Mouse (Mus musculus): ENCODE data around the gene Cdh3.
A peak's percentile ranks its signal among the peaks of the same experiment; 100 is the strongest.

Cdh3 gene

DNA sequence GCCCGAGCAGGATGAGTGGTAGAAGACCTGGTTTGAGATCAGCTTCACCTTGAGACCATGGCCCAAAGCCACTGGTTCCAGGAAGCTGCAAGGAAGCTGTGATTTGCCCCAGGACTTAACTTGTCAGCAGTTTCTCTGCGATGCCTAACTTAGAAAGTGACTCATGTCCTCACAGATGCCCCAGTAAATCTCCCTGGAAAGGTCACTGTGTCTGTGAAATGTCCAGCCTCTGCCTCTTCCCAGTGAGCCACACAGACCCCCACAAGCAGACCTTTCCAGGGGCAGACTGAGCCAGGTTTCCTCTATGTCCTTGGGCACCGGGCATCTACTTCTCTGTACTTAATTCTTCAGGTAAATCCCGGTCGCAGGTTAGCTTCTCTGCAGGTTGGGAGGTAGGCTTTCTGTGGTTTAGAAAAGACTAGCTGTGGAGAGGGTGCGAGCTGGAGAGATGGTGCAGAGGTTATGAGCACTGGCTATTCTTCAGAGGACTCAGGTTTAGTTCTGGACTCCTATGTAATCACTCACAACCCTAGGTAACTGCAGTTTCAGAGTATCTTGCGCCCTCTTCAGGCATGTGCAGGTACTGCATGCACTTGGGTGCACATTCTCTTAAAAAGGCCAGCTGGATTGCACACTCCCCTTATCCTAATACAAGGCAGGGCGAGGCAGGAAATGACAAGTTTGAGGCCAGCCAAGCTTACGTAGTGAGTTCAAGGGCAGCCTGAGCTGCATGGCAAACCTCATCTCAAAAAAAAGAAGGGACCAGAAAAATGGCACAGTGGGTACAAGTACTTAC, 16.7 kb downstream of the Cdh3 start:
- peak in 1 of 2 experiments; percentile 38 for DNase-seq (ENCODE audit: low spot score in 2 of 2)

DNA sequence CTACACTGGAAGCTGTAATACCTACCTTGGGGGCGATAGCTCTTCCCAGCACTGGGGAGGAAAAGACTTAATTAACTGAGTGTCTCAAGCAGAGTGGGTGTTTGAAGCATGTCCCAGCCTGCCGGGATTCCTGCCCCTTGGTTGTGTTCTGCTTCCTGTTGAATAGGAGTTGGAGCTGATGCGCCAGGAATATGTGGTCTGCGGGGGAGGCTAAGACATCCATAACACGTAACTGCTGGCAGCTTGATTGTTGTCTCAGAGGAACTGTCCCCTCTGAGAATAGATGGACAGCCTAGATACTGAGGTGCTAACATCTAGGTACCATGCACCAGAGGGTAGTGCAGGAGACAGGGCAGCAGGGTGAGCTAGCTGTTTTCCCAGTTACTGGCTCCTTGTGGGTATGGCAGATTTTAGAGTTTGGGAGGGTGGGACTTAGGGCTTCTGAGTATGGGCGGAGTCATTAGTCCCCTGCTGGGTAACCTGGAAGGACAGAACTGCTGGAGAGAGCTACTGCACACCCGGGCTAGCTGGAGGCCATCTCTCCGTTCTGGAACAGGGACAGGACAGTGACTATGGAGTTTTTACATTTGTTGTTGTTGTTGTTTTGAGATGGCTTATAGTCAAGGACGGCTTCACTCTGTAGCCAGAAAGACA, 18.0 kb downstream of the Cdh3 start:
- DNase-seq (ENCODE audit: low spot score in 2 of 2), result no peak

DNA sequence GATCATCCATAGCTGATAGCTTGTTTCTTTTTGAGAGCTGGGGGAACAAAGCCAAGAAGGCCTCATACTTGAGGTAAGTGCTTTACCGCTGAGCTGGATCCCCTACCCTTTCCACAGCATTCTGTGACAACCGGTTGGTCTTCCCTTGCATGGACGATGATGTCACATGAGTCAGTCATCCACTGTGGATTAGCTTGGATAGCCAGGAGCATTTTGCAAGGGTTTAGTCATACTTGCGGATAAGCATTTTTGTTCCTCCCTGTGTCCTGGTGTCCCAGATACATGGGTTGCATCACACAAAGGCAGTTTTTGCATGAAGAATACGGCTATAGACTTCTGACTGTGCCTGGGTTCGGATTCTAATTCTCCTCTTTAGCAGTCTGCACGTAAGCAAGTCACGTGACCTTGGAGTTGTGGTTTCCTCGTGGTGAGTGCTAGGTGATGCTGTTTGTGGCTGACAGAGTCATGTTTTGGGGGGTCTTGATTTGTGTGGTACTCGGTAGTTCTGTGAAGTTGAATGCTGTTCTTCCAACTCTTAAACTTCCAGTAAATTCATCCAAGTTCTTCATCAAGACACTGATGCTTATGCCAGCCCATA, 19.3 kb downstream of the Cdh3 start:
- no peak for DNase-seq (ENCODE audit: low spot score in 2 of 2)

DNA sequence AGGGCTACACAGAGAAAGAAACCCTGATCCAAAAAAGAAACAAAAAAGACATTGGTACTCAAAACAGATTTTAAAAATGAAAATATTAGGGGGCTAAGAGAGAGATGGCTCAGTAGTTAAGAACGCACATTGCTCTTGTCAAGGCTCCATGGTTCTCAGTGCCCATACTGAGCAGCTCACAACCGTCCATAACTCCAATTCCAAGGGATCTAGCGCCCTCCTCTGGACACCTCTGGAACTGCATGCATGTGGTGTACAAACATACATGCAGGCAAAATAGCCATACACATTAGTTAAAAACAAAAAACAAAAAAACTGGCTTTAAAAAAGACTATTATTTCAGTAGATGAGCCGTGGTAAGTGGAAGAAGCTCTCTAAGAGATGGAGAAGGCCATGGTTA, 19.9 kb downstream of the Cdh3 start:
- DNase-seq (ENCODE audit: low spot score in 2 of 2), result peak in 1 of 2 experiments; percentile 52

DNA sequence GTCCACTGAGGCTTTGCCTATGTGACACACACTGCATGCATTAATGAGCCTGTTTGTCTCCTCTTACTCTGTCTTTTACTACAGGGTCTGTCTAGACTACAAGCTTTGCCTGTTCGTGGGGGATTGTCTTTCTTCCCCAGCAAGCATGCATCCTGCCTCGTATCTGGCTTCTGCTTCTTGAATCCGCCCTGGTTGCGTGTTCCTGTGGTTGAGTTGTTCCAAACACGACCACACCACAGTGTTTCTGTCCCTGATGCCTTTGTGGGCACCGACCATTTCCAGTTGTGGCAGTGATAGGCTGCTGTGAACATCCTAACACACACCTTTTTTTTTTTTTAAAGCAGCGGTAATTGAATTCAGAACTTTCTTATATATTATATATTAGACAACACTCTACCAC, 23.0 kb downstream of the Cdh3 start:
- no peak for DNase-seq (ENCODE audit: low spot score in 2 of 2)

DNA sequence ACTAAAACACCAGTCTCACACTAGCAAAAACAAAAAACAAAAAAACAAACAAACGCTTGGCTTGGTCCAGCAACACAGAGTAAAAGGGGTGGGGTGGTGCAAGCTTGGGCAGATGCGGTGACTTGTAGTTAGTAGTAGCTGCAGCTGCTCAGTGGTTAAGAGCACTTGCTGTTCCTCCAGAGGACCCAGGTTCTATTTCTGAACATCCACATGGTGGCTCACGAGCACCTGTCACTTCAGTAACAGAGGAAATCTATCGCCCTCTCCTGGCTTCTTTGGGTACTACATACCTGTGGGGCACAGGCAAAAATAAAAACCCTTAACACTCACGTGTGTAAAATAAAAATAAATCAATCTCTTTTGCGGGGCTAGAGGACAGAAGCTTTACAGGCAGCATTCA, 23.8 kb downstream of the Cdh3 start:
- DNase-seq (ENCODE audit: low spot score in 2 of 2), result peak; percentile 47 to 75

DNA sequence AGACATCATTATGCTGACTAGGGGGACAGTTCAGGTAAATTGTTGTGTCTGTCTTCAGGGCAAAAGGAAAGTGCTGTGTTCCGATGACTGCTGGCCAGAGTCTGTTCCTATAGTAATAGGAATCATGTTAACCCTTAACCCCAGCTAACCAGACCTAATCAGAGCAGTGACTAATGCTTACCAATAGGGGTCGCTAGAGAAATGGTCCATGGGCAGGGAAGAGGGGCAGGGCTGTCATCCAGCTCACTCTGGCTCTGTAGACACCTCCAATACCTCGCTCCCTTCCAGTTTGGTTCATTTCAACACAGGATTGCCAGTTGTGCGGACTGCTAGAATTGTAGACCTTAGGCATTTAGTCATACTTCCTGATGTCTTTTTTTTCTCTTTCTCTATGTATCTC, 24.8 kb downstream of the Cdh3 start:
- DNase-seq (ENCODE audit: low spot score in 2 of 2), result no peak

DNA sequence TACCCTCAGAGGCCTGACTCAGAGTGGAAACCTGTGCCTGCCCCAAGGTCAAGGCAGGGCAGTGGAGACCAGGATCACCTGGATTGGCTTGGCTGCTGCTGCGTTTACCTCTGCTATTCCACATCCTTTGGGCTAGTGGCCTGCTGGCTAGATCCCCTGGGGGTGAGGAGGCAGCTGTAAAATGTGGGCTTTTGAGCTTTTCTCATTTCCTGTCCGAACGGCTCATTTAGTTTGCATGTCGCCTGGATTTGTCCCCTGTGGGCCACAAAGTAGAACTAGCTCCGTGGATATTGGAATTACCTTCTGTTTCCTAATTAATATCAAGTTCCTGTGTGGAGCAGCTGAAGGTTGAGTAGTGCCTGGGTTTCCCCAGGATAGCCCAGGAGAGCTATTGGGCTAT, 28.5 kb downstream of the Cdh3 start:
- no peak for DNase-seq (ENCODE audit: low spot score in 2 of 2)

DNA sequence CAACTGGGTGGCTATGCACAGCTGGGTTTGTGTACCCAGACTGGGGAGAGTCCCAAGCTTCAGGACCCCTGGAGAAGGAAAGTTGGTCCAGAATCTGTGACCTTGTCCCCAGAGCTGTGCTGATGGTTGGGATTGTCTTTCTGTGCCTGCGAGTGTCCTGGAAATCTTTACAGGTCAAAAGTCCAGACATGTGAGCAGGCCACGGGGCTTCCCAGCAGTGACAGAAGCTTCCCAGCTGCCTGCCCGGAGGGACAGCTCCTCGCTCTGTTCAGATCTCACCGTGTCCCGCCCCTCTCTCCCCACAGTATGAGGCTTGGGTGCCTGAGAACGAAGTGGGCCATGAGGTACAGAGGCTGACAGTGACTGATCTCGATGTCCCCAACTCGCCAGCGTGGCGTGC, 30.3 kb downstream of the Cdh3 start:
- DNase-seq (ENCODE audit: low spot score in 2 of 2), result no peak

DNA sequence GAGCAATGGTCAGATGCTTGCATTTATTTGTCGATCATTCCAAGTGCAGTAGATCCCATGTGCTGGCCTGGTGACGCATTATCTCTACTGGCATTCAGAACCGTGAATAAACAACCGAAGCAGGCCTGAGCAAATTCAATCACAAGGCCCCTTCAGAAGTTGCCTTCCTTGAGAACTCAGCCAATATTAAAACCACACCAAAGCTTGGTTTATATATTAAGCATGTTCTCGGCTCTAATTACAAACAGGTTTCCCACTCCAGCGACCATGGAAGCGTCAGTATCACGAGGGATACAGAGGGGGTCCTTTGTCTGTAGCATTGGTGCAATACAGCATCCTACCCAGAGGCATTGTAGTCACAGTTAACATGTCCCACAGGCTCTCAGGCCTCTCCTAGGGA, 32.4 kb downstream of the Cdh3 start:
- no peak for DNase-seq (ENCODE audit: low spot score in 2 of 2)

DNA sequence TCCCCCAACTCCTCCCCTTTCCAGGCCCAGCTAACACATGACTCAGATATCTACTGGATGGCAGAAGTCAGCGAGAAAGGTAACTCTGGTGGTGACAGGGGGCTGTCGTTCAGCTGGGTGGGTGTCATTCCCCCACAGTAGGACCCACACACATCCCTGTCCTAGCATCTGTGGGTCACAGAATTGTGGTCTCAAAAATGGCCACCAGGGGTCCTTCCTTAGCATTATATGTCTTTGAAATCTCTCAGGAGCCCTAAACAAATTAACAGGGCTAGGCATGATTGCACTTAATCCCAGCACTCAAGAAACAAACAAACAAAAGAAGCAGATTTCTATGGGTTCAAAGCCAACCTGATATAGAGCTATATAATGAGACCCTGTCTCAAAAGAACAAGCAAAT, 34.5 kb downstream of the Cdh3 start:
- peak in 1 of 2 experiments; percentile 40 for DNase-seq (ENCODE audit: low spot score in 2 of 2)

DNA sequence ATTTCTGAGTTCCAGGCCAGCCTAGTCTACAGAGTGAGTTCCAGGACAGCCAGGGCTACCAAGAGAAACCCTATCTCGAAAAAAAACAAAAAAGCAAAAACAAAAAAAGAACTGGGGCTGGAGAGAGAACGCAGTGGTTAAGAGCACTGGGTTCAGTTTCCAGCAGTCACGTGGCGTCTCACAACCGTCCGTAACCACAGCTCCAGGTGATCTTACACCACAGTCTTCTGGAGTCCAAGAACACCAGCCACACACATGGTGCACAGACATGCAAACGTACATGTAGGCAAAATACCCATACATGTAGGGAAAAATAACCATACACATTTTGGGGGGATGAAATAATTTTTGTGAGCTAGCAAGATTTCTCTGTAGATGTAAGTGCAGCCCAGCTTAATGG, 36.1 kb downstream of the Cdh3 start:
- no peak for DNase-seq (ENCODE audit: low spot score in 2 of 2)

DNA sequence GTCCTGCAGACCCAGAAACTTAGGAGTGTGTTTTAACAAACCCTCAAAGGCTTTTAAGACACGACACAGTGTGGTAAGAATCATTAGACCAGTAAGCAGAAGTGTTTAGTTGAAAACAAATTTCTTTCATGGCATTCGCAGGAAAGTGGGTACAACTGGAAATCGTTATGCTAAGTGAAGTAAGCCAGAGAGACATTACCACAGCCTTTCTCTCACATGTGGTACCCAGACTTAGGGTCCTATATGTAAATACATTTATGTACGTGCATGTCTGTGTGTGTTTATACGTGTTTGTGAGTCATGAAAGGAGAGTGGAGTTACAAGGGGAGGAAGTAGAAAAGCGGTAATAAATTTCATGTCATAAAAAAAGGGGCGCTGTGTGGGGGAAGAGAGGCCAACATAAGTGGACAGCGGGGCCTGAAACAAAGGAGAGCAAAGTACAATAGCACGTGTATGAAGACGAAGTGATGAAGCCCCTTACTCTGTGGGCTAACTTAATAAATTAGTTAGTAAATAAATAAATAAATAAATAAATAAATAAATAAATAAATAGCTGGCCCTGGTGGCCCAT, 37.8 kb downstream of the Cdh3 start:
- no peak for DNase-seq (ENCODE audit: low spot score in 2 of 2)

DNA sequence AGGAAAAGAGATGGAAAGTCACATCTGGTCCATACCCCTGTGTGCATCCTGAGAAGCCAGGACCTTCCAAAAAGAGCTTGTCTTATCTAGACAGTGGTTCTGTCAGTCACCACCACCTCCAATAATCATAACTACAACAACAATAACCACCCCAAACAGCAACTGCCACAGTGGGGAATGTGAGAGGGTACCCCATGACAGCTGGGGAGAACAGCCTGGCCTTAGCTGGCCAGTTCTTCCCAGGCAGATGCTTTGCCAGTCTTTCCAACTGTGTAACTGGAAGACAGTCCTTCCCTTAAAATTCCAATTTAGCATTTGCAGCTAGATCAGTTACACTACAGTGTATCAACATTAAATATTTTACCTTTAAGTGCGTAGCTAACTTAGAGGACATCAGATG, 40.2 kb downstream of the Cdh3 start:
- no peak for DNase-seq (ENCODE audit: low spot score in 2 of 2)

DNA sequence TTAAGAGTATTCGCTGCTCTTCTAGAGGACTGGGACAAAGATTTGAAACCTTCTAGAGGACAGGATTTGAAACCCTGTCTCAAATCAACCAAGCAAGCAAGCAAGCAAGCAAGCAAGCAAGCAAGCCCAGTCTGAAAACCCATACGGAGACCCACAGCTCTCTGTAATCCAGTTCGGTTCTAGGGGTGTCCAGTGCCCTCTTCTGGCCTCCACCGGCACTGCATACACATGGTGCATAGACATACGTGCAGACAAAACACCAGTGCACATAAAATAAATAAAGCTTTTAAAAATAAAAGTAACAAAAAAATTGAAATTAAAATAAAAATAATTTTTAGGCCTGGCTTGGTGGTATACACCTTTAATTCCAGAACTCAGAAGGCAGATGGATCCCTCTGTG, 43.3 kb downstream of the Cdh3 start:
- DNase-seq (ENCODE audit: low spot score in 2 of 2), result no peak

DNA sequence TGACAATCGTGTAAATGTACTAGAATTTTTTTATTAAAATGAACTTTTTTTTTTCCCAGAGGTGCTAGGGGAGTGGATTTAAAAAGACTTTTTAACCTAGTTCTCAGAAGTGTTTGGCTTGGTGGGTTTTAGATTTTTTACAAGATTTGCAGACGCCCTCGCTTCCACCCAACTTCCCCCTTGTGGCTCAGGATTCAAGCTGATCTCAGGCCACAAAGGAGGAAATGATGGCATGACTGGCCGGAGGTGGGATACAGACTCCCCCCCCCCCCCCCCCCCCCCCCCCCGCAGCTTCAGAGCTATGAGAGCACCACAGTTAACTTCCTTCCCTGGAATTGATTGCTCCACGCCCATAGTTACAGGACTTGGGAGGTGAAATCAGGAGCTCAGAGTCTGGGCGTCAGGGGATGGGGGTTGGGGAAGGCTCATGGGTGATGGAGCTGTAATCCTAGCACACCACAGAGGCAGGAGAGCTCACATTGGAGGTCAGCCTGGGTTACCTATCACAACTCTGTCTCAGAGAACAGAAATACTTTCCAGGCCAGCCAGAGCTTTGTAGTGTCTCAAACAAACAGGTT, 45.5 kb downstream of the Cdh3 start:
- DNase-seq (ENCODE audit: low spot score in 2 of 2), result no peak

DNA sequence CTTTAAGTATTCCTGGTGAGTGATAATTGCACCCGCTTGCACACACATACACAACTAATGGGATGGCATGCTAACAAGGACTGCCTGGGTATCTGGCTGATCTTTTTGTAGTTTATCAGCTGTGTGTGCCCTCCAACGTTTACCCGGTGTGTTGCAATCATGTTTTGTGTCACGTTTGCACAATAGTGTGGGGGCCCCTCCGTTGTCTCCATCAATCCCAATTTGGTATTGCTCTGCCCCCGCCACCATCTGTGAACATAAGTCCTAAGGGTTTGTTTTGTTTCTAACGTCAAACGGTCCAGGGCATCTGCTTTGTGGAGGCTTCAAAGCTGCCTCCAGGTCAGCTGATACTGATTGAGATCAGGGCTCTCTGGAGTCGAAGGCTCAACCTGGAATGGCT, 49.2 kb downstream of the Cdh3 start:
- DNase-seq (ENCODE audit: low spot score in 2 of 2), result no peak

DNA sequence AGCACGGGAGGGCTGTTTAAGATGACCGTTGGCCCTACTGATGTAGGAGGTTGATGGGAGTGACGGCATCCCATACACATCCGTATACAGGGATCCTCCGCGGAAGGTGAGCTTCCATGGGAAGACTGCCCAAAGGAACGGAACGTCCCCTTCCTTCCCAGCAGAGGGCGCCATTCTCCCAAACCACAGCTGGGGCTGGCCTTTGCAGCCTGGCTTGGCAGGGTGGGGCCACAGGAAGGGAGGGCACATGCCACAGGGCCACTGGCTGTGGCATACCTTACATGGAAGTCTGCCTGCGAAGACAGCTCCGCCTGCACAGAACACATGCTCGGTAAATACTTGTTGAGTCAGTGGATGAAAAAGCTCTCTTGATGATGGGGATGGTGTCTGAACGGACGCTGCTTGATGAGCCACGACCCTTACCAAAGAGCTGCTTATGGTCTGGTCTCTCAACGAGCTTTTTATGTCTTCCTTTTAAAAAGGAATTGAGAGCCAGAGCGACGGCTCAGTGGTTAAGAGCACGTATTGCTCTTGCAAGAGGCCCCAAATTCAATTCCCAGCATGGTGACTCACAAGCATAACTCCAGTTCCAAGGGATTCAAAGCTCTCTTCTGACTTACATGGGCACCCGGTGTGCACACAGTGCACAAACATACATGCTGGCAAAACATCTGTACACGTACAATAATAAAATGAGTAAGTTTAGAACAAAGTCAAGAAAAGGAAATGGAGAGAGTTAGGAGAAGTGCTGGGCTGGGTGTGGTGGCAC, 50.6 kb downstream of the Cdh3 start:
- peak; percentile 26 to 72 for DNase-seq (ENCODE audit: low spot score in 2 of 2)

DNA sequence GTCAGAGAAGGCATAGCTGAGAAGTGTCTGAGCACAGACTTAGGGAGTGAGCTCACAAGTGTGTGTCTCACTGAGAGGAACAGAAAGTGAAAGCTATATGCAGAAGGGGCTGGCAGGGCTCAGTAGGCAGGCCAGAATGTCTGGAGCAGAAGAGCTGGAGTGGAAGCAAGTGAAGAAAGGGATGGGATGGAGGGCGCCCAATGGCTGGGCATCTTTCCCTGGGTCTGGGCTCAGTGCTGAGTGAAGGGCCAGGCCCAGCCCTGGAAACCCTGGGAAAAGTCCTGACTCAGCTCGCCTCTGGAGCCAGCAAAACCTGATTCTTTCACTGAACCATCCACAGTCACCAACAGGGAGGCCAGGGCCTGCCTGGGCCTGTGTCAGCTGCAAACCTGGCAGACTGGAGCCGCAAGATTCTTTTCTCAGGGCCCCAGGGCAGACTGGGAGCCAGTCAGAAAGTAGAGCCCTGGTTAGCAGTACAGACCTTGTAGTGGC, 53.0 kb downstream of the Cdh3 start:
- peak in 1 of 2 experiments; percentile 25 for DNase-seq (ENCODE audit: low spot score in 2 of 2)

DNA sequence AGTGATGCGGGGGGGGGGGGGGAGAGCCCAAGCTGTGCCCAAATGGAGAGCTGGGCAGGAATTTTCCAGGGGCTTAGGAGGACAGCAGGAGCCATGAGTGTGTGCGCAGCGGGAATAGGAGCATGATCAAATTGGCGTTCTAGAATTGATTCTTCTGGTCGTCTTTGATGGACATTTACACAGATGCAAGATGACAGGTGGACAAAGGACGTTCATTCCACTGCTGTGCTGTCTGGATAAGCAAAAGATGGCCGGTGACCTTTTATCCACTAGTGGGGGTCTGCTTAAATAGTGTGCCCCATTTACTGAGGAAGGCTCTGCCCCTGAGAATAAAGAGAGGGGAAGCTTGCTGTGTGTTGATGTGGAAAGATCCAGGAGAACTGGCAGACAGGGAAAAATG, 58.3 kb downstream of the Cdh3 start:
- no peak for DNase-seq (ENCODE audit: low spot score in 2 of 2)

DNA sequence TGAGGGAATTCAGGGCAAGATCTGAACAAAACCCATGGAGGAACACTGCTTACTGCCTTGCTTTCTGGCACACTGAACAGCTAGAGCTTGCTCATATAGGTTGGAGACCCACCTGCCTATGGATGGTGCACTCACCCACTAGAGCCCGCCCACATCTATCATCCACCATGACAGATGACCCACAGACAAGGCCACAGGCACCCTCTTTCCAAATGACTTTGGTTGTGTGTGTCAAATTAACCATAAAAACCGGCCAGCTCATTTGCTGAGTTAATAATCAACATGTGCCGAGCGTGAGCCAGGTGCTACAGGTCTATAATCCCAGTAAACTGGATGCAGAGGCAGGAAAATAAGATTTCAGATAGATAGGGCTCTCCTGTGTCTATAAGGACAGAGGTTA, 59.7 kb downstream of the Cdh3 start:
- no peak for DNase-seq (ENCODE audit: low spot score in 2 of 2)

Measured in spleen, postnatal 10 days (tissue).